Mouse (Mus musculus) cerebellum, postnatal 10 days (tissue): ENCODE measurements around the gene Supt4a.
A peak's percentile ranks its signal among the peaks of the same experiment; 100 is the strongest.

Experiments used
- DNase-seq, 2 experiments: peaks; one replicate each; pipeline ENCODE4 v3.0.0; 2021; ENCODE audit warnings: mixed read lengths in 2 of 2

Supt4a gene

GRCm38 (mm10) chr11:87772354-87772753 is 35.0 kb downstream of the Supt4a start:
- no peak for DNase-seq

- DNase-seq = peak; percentile 78 to 85
These were observed 40.9 kb downstream of the Supt4a start for GRCm38 (mm10) chr11:87778100-87778765.

- peak in 1 of 2 experiments; percentile 38 for DNase-seq
These were observed 41.6 kb downstream of the Supt4a start for GRCm38 (mm10) chr11:87778915-87779314.

GRCm38 (mm10) chr11:87779392-87779791 is 42.0 kb downstream of the Supt4a start:
- DNase-seq = no peak

- DNase-seq = no peak
These were observed 42.8 kb downstream of the Supt4a start for GRCm38 (mm10) chr11:87780130-87780529.

GRCm38 (mm10) chr11:87790088-87790487 is 52.7 kb downstream of the Supt4a start:
- DNase-seq = no peak
